Mouse (Mus musculus) monocyte, adult 2 months (primary cell): ENCODE measurements at regions not wholly inside any gene's neighbourhood (a gene's known extent, or its start where the extent isn't known, plus 50 kb on each side); places are given as distances from the start of the nearest gene placed in this dataset.
A peak's percentile ranks its signal among the peaks of the same experiment; 100 is the strongest.

Source experiments
- DNase-seq, 2 experiments: peaks; one replicate each; pipeline ENCODE4 v3.0.0; 2022; ENCODE audit warnings: low spot score in 2 of 2, low read depth in 1 of 2

DNA sequence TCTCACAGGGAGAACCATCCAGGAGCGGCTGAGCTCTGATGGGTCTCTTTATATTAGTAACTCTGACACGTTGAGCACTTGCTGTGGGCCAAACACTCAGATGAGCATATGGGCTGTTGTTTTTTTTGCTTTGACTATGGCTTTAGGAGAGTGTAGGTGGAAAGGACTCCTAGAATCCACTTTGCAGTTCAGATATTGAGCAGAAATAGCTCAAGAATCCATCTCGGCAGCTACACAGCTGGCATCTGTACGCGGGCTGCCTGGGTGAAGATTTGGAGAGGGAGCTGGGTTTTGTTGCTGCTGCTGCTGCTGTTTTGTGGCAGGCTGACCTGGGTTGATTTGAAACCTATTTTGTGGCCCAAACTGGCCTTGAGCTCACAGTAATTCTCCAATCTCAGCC is 281.0 kb downstream of the Rps24 start:
- no peak for DNase-seq

DNA sequence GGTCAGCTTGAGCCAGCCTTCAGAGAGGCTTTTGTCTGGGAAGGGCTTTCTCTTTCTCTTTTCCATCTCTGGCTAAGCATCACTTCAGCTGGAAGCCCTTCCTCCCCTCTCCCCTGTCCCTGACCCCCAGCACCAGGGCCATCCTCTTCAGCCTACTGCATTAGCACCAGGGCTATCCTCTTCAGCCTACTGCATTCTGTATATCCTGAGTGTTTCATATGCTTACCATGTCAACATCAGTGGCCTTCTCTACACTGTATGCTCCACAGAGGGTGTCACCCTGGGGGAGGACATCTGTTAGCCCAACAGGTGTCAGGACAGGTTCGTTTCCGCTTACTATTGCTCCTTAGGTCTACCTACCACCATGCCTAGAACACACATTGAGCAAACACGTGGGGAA is 282.5 kb downstream of the Rps24 start:
- no peak for DNase-seq

DNA sequence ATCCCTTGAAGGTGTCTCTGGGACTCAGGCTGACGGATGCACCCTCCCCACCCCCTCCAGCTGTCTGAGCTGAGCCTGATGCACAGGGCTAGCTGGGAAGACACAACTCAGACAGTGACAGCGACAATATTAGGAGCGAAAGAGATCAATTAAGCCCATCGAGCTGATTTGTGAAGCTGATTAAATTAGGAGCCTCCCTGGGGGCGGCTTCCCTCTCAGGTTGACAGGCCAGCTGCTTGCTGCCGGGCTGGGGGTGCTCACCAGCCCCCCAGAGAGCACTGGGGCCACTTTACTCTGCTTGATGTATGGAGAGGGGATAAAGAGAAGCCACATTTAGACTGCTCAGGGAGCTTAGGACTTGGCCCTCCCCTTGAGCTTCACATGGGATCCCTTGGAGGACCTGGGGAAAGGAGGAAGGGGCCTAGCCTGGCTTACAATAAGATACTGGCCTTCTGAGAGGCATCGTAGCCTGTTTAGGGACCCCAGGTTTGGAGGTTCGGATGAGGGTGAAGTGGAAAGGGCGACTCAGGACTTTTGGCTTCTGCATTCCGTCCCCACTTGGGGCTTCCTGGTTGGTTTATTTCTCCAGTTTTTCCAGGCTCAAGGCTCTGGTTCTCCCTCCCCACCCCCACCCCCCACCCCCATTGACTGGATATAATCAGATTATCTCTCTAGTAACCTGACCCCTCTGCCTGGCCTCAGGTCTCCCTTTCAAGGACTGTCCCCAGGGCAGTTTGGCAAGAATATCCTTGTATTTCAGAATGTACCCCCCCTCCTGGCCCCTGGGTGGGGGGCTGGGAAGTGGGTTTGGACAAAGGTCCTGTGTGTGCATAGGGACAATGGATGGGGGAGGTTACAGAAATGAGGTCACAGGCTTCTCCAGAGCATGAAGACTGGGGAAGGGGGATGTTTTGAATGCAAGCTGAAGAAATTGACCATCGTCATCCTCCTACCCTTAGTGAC is 283.4 kb downstream of the Rps24 start:
- no peak for DNase-seq

DNA sequence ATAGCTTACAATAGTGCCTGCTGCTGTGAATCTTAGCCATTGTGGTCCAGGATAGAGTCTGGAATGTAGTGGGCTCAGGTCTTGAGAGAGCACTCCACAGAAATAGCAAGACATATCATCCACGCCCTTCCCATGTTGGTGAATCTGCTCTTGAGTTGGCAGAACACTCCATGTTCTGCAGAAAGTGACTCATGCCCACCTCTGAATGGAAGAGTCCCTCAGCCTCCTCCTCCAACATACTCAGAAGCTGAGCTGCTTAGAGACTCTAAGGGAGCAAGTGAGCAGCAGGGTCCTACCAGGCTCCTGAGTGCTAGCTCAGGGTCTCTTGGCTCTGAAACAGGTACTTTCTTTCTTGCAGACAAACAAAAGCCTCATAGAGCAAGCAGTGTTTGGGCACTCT is 284.7 kb downstream of the Rps24 start:
- DNase-seq = no peak

DNA sequence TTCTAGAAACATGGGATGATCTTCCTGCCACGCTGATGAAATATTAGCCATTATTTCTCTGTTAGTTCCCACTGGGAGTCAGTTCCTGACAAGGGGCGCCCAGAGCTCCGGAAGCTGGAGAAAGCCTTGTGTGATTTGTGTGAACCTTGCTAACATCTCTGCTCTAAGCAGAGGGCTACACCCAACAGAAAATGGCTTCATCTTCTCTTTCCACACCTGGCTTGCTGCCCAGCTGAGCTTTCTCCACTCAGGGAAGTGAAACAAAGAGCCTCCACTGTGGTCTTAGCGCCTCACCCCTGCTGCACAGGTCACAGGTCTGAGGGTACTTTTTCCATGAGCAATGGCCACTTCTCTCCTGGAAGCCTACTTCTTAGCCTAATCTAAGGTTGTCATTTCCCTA is 285.2 kb downstream of the Rps24 start:
- no peak for DNase-seq

DNA sequence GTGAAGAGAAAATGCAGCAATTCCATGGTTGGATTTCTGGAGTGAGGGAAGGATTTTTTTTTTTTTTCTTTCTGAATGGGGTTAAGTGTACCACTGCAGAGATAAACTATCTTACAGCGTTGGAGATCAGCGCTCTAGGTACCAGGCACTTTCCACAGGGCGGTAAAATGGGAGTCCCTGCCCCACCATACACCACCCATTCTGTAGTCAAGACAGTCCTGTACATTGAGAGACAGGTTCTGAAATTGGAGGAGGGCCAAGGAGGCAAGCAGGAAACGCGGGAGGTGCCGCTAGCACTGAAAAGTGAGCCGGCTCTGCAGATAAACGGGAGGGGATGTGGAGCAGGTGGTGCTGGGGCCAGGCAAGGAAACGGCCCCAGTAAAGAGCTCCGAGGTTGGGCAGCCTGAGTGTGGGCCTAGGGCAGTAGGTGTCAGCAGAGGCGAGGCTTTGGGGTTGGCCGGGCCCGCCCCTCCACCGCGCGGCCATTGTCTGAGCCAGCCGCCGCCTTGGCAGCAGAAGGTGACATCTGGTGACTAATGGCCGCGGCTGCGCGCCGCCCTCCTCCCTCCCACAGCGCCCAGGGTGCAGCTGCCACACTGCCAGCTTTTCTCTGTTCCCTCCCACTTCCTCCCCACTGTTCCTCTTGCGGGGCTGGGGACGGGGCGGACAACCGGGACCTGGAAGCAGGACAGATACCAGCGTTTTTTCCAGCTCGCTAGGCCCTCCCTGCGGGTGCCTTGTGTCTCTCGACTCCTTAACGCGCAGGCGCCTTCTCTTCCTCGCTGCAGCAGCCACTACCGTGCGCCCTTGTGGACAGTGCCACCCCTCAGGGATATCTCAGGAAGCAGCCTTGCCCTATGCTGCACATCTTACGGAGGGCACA is 292.1 kb downstream of the Rps24 start:
- DNase-seq = peak; percentile 13 to 19

DNA sequence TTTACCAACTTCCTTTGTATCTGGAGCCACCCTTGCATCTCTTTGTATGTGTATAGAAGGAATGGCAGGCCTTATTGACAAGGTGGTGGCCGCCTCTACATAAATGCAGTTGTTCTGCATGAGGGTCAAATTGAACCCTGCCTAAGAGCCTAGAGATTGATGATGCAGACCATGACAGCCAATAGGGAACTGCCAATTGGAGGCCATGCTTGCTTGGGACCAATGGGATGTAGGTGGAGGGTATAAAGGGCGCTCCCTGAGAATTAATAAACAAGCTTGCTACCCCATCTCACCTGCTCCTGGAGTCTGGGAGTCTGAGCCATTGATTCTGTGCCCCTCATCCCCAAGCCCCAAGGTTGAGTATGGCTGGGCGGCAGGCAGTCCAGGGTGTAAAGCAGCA is 294.7 kb downstream of the Rps24 start:
- no peak for DNase-seq

DNA sequence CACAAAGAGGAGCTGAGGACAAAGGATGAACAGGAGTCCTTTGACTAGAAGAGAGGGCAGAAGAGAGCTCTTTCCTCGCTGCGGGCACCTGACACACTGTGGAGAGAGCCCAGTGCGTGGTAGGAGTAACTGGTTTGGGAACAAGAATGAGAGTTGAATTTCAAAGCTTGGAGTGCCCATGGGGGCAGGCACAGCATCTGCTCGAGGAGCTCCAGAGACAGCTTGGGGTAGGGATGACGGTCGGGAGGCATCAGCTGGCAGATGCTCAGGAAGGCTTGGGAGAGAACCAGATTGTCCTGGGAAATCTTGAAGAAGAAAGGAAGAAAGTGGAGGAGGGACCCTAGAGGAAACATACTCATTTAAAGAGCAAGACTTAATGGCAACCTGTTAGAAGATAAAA is 297.0 kb downstream of the Rps24 start:
- no peak for DNase-seq

DNA sequence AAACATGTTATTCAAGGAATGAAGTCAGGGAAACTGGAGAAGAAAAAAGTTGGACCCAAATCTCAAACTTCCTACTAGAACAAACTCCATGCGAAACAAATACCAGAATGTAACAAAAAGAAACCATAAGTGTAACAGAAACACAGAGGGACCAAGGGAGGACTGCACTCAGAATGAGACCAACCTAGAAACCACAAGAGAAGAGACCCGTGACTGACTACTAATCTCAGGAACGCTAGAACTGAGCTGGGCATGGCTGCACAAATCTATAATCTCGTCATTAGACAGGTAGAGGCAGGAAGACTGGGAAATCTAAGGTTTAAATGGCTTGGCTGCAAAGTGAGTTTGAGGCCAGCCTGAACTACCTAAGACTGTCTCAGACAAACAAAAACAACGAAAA is 298.5 kb downstream of the Rps24 start:
- no peak for DNase-seq

DNA sequence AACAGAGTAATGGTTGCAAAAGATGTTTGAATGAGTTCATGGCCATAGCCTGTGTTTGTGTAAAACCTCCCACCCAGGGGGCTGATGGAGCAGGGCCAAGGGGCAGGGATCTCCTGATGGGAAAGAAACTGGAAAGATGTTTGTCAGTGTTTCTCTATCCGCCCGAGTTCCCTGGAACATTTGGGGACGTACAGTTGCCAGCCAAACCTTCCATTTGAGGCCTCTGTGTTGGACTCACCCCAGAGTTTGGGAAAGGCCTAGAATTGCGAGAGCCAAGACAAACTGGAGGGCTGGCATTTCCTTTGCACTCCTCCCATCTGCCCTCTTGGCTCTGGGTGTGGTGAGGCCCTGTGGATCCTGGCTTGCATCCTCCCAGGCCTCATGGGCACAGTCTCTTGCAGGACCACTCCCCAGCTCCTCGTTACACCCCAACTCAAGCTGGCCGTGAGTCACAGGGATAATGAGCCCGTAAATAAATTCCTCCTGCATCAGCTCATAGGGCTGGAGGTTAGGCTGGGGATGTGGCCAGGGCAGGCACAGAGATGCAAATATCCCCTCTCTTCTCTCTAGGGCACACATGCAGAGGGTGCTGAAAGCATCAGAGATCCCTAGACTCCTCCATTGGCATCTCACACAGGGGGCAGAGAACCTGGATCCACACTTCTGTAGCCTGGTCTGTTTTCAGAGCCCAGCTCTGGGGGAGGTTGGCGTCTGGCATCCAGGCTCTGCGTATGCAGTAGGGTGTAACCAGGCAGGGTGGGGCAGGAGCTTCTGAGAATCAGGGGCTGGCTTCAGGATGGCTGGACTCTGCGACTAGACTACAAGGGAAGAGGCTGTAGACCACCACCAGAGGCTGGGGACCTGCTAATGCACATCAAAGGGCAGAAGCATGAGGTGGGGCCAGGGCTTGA is 306.7 kb downstream of the Rps24 start:
- no peak for DNase-seq

DNA sequence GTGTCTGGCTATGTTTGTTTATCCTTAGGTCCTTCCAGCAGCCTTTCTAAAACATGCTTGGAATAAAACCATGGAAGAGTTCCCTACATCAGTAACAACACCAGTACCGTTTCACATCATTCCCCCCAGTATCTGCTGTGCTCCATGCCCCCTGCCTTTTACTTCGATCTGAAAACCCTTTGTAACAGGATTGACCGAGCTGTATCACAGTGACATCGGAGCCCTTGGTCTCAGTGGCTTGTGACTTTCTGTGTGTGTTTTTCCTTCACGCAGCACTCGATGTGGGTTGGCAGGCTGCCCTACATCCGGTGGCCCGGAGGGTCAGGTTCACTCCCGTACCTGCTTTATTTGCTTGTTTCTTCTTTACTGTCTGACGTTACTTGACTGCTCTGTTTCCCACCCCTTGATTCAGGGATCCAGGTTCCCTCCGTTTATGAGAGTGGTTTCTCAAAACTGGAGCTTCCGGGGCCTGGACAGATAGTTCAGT is 307.5 kb downstream of the Rps24 start:
- no peak for DNase-seq

DNA sequence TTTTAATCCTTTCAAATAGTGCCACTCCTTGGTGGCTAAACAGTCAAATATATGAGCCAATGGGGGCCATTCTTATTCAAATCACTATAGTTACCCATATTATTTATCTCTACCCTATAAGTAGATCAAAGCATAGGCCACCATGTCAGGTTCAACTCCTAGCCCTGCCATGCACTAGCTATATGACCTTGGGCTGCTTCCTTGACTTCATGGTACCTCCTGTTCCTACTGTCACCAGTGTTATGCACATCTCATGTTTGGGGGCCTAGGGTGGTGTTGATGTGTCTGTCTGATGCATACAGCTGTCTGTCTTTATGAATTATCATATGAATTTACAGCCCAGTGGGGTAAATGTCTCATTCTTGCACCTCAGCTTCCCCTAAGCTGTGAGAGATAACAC is 310.6 kb downstream of the Rps24 start:
- no peak for DNase-seq

DNA sequence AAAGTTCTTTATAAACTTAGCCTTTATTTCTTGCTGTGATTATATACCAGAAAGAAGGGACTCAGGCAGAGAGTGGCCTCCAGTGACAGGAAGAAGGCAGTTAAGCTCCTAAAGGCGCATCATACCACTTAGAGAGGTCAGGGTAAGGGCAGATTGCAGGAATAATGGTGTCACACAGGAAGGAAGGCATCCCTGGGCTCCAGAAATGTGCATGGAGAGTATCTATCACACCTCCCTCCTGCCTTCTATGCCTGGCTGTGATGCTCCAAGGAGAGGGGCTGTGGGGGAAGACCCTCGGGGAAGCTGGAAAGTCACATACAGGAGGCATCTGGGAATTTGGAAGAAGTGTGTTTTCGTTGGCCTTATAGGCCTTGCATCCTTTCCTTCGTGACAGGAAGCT is 311.1 kb downstream of the Rps24 start:
- no peak for DNase-seq

DNA sequence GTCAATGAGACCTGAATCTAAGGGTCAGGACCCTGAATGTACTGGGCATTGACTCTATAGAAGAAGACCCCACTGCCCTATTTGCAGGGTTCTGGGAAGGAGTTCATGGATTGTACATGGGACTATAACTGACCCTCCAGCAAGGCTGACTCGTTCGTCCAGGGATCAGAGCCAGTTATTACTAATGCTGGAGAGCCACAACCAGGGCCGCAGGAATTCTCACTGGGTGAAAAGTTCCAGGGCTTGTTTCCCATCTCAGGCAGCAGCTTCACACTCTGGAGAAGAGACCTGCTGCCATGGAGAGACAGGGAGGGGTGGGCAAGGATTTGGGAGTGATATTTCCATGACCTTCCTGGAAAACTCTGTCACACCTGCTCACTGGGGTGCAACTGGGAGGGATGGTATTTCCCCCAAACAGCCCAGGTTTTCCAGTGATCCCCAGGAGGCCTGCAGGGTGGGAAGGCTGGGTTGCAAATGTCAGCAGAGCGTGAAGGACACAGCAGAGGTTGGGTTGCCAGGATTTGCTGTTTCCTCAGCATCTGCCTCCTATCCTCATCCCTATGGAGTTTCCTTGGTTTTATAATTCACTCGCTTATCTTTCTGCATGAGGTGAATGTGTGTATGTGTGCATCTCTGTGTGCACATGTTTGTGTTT is 316.2 kb downstream of the Rps24 start:
- no peak for DNase-seq

DNA sequence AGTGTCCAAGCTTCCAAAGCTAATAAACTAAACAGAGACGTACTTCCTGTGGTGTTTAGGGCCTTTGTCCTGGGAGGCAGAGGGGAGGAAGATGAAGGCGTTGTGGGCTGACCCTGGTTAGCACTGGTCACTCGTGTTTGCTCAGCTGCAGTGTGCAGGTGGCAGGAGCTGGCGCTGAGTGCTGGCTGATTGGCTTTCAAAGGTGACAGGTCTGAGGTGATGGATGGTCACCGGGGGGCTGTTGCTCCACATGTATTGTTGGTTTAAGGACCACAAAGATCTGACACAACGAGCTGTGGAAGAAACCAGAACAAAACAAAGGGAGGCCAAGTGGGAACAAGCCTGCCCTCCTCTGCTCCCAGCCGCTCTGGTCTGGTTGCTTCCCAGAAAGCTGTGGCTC is 320.1 kb downstream of the Rps24 start:
- no peak for DNase-seq

DNA sequence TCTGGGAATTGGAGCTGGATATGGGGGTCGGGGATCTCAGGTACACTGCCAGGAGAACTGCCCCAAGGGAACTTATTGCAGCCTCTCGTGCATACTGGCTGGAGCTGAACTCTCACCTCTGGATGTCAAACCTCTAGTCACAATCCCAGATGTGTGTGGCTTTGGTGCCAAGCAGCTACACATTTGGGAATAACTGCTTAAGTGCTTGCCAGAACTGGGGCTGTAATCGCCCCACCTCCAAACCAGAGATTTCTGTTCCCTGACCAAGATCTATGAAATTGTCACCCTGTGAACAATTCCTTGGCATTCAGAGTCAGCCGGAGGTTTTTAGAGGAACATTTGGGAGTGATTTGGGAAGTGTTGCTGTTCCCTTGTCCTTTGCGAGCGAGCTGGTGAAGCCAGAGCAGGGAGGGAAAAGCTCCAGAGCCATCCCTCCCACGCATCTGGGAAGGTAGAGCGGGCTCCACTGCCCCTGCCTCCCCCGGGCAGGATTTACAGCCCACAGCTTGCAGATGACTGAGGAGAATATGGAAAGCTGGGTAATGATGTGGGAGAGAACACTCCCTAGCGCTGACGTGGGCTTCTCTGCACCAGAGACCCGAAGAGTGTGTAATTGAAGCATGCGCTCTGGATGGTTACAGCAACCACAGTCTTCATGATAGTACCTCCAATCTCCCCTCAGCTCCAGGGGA is 336.1 kb downstream of the Rps24 start:
- no peak for DNase-seq

DNA sequence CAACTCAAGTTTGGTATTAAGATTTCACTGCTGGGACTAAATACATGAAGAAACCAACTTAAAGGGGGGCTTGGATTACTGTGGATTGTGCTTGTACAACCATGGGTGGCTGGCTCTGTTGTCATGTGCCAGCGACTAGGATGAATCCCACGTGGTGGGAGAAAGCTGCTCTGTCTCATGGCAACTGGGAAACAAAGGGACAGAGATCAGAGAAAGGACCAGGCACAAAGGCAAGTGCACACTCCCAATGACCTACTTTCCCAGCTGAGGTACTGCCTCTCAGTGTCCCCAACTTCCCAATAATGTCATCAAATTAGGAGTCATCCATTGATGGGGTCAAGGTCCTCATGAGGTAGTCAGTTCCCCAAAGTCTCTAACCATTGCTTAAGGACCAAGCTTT is 337.4 kb downstream of the Rps24 start:
- no peak for DNase-seq

DNA sequence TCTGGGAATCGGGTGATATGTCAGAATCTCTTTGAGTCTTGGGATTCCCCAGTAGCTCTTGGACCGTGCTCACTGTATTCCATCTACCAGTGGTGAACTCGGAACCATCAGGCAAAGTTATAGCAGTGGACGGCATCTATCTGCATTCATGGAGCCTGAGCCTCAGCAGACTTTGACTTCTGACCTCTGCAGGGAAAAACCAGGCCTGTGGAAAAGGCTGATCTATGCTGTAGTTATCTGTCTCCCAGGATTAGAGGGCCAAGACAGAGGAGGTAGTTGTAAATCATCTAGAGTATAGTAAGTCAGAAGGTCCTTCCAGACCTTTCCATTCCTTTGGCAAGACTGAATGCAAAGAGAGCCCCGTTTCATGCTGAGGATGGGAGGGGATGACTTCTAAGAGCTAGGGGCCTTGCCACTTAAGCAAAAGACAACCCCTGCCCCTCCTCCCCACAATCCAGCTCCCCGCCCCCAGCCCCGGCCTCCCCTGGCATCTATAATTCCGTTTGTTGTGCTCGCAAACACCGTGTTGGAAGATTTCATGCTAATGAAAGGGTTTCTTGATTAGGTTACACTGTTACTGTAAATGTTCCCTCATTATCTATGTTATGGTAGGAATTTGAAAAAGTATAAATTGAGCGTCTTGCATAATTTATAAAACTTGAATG is 338.9 kb downstream of the Rps24 start:
- no peak for DNase-seq
